Mouse (Mus musculus): ENCODE measurements at regions not wholly inside any gene's neighbourhood (a gene's known extent, or its start where the extent isn't known, plus 50 kb on each side); places are given as distances from the start of the nearest gene placed in this dataset.

DNA sequence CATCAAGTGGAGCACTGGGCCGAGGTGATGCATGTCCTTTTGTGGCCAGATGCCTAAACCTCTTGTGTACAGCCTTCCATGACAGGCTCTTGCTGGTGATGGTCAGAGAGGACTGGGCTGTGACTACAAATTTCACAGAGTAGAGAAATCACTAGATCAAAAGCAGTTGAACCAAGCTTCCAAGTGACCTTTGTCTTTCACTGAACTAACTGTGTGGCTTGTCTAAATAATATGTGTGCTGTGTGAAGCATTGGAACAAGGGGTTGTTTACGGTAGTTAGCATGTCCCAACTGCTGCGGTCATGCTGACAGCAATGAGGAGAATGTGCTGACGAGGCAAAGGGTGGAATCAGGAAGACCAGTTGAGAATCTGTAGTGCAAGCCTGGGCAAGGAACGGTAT lies 55.3 kb upstream of the D16Ertd472e start:
- peak in 1 of 2 experiments; percentile 10 for DNase-seq

- DNase-seq = no peak
These were observed 50.3 kb upstream of the D16Ertd472e start for GRCm38 (mm10) chr16:78626803-78627202.

All from kidney, postnatal 36 days (tissue).